Mouse (Mus musculus) left cerebral cortex, postnatal 10 days (tissue): ENCODE data around the gene Fat3. TPM values are rescaled to one million over a fixed set of nuclear protein-coding genes. Genes with fewer than 3 reads are reported as not detected.

Source experiments
- DNase-seq, 2 experiments: peaks; one replicate each; pipeline ENCODE4 v3.0.0; 2021 to 2022; ENCODE audit warnings: low spot score in 2 of 2, mixed read lengths in 1 of 2; ENCODE audit errors: extremely low spot score in 1 of 2
- intact Hi-C: fragments of 180-260 bp; cut with DNase I; formaldehyde crosslinking; loops from one replicate; pipeline ENCODE4 v1.15.1; 2025
- total RNA-seq, 2 experiments: library from RNA; stranded (reverse); gene quantifications; 2 replicates each; pipeline ENCODE4 v1.2.3; 2021

Fat3 gene
- total RNA-seq, 2 experiments from 2014 or later: 60.2 to 68.0 TPM

- intact Hi-C loops: loop anchor here (10.0 kb wide), 1 partner anchor 510 kb away; no protein-coding TSS in a partner anchor
- no peak for DNase-seq
These were observed 626.5 kb downstream of the Fat3 start, which contains the start of gene Mtnr1b for GRCm38 (mm10) chr9:15874506-15875160. Gene Mtnr1b (minus strand): TSS chr9:15874556.

DNA sequence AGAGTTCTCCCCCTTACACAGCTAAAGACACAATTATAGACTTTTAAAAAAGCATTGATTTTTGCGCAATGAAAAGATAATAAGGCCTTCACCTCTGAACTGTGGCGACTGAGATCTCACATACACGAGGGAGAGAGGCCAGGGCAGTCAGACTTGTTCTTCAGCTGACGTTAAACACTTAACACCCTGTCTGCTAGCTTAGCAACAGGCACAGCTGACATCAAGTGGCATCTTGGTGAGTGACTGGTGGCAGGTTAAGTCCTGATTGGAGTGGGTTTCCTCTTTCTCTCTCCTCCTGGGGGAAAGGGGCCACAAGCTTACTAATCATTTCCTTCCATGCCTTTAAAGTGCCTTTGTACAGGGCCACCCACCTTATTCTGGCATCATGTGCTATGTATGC lies 631.1 kb downstream of the Fat3 start:
- intact Hi-C loops: loop anchor here (10.0 kb wide), 1 partner anchor 505 kb away; no protein-coding TSS in a partner anchor
- DNase-seq: no peak

DNA sequence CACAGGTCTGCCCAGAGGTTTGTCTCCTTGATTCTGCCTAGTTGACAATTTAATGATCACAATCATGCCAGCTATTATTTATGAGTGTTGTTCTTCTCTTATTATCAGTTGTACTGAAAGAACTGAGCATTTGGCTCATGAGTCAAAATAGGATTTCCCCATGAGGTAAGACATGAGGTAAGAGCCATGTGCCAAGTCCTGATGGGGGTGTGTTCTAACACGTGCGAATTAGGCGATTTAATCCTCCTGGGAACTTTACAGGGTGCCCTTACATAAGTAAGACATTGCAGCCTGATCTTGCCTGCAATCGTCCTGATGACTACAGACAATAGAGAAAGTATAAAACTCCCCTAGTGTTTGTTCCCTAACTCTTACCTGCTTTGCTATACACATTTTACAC lies 631.6 kb downstream of the Fat3 start:
- no peak for DNase-seq
- intact Hi-C loops: no loop called here

- no peak for DNase-seq
- intact Hi-C loops: no loop called here
These were observed 634.6 kb downstream of the Fat3 start for GRCm38 (mm10) chr9:15866280-15867072.

GRCm38 (mm10) chr9:15861402-15861801 lies 639.7 kb downstream of the Fat3 start:
- intact Hi-C loops: no loop called here
- DNase-seq: no peak
